Mouse (Mus musculus): ENCODE data around the gene Prnd.

Prnd gene

GRCm38 (mm10) chr2:131988550-131988949 lies 37.9 kb downstream of the Prnd start:
- DNase-seq, result no peak

DNA sequence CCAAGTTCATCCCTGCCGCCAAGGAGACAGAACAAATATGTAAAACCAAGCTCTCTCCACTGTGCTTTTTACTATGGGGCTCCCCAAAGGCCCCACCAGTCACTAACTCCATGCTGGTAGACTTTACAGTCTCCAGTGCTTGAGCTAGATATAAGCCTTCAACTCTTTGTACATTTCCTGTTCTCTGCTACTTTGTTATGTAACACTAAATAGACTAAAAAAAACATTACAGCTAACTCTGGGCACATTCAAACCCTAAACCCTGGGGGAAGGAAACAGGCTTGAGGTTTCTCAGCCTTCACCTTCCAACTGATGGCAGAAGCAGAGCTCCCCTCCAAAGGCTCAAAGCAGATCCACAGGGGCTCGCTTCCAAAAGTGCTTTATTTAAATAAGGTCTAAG lies 41.8 kb downstream of the Prnd start:
- no peak for DNase-seq

- DNase-seq, result no peak
Observed at GRCm38 (mm10) chr2:131993151-131993550, 42.5 kb downstream of the Prnd start.

DNA sequence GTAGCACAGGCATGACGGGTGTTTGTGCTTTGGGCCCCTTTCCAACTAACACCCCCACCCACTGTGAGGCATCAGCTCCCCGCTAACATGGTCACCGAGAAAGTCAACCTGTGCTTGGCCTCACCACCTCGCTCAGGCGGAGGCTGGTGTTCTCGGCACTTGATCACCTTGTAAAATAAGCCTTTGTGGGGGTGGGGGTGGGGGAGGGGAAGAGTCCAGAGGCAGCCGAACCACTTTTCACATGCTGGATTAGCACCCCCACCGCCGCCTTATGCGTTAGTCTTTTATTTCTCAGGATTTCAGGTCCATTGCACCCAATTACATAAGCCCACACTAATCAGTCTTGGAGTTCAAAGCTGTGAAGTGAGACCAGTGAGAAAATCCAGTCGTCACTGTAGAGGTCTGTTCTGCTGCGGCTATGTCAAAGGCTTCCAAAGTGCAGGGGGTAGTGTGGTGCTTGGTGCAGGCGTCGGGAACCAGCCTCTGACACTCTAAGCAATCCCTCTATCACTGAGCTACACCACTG lies 43.0 kb downstream of the Prnd start:
- DNase-seq, result peak; percentile 47

DNA sequence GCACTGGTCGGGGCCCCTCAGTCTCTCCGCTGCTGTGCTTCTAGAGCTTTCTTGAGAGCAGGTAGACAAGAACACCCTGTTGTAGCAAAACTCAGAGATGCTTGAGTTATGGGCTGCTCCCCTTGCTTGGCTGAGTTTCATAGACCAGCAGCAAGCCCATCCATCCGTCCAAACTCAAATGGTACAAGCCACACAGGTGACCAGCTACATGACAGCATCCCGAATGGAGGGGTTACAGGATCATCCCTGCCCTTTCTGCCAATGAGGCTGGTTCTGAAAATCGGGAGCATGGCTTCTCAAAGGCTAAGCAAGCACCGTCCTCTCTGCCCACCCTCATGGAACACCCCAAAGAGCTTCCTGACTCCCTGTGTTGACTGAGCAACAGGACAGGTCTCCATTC lies 44.3 kb downstream of the Prnd start:
- DNase-seq, result no peak

GRCm38 (mm10) chr2:131995742-131996141 lies 45.1 kb downstream of the Prnd start:
- DNase-seq, result peak; percentile 24

DNA sequence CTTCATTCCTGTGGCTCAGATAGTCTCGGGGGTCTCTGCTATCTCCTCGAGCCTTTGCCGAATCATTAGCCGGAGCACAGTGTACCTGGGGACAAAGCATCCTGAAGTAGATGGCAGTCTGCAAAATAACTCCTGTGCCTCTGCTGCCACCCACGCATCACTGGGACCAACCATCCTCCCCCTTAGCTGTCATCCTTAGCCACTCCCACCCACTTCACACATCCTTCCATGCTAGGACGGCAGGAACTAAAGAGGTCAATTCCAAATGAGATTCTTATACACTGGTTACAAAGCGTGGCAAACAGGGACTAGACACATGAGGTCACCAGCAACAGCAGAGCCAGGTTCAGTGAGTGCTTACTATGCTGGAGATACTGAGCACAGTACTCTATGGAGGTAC lies 45.7 kb downstream of the Prnd start:
- DNase-seq, result no peak

DNA sequence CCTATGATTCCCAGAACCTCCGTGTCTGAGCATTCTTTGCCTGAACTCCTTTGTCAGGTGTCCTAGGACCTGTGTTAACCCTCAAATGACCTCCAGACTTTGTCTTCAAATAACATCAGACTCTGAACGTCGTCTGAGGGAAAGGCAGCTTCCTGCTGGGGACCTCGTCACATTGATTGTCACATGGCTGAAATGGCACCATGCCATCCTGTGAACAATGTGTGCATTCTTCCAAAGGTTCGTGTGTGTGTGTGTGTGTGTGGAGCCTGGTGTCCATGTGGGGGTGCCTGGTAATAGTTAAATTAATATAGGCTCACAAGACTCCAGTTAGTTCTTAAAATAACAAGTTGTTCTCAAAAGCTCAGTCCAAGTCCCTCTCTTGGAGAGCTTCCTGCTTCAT lies 46.7 kb downstream of the Prnd start:
- no peak for DNase-seq

DNA sequence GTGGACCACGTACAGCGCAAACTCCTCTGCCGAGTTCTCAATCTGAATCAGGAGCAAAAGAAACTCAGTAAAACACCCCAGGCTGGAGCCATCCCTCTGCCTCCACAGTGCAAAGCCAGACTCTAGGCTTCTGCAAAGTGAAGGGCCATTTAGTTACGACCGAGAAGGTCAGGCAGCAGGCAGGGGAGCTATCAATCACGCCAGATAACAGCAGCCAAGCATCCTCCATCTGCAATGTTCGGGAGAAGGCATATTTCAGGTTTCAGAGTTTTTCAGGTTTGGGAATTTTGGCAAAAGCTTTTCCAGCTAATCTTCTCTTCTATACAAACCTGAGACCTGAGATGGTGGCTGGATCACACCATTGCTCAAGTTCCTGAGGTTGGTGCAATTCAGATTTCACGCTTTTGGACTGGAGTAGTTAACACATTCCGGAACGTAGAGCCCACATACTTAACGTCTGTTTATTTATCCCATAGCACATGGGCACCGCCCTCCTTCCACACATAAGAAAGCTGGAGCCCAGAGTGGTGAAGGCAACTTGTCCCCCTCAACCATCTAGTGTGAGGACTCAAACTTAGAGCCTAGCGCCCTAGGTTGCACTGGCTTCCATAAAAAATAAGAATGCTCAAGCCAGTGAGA lies 51.2 kb downstream of the Prnd start:
- no peak for DNase-seq

- DNase-seq, result no peak
Observed at GRCm38 (mm10) chr2:132003916-132004315, 53.3 kb downstream of the Prnd start.

- DNase-seq, result no peak
Observed at GRCm38 (mm10) chr2:132004495-132005136, 54.0 kb downstream of the Prnd start.

GRCm38 (mm10) chr2:132005445-132005844 lies 54.8 kb downstream of the Prnd start:
- DNase-seq, result no peak

Data from kidney, adult 11 months (tissue).